Mouse (Mus musculus) erythroblast, embryonic 14.5 days (primary cell): ENCODE results near the gene Macrod2.

Source experiments
- GATA1 ChIP-seq: IDR thresholded peaks from 2 replicates; pipeline ENCODE4 v1.6.1; 2012; ENCODE audit warnings: low read length, inconsistent platforms, mixed read lengths
- TAL1 ChIP-seq: IDR thresholded peaks from 3 replicates; pipeline ENCODE4 v1.6.1; 2012; ENCODE audit warnings: low read length, inconsistent platforms, mixed read lengths

- TF ChIP-seq GATA1 = no peak
- no peak for TF ChIP-seq TAL1
Measured at GRCm38 (mm10) chr2:140703377-140703776, 308.3 kb downstream of the Macrod2 start.
